Mouse (Mus musculus) myocyte (in vitro differentiated cells): ENCODE results near the gene Tiprl.

Experiments
- E2F4 ChIP-seq: IDR thresholded peaks from one replicate; pipeline ENCODE4 v1.6.1; 2011; ENCODE audit warnings: mild to moderate bottlenecking, control low read depth, moderate library complexity; ENCODE audit not compliant: insufficient read depth
- MAX ChIP-seq: IDR thresholded peaks from one replicate; pipeline ENCODE4 v1.6.1; 2011; ENCODE audit warnings: low read depth, mild to moderate bottlenecking, control low read depth
- MYOD1 ChIP-seq, 3 experiments: IDR thresholded peaks; one replicate each; pipeline ENCODE4 v1.6.1; 2011; ENCODE audit warnings: control low read depth in 2 of 3, low read depth in 2 of 3, mild to moderate bottlenecking in 2 of 3, moderate library complexity in 1 of 3; ENCODE audit not compliant: insufficient read length in 2 of 3, control insufficient read depth in 1 of 3
- MYOG ChIP-seq, 3 experiments: IDR thresholded peaks; one replicate each; pipeline ENCODE4 v1.6.1; 2011; ENCODE audit warnings: control low read depth in 2 of 3, low read depth in 2 of 3, mild to moderate bottlenecking in 2 of 3; ENCODE audit not compliant: insufficient read length in 2 of 3, control insufficient read depth in 1 of 3, insufficient read depth in 1 of 3
- POLR2A ChIP-seq: IDR thresholded peaks from one replicate; pipeline ENCODE4 v1.6.1; 2011; ENCODE audit warnings: low read depth, mild to moderate bottlenecking, control low read depth, moderate library complexity; ENCODE audit not compliant: insufficient read length
- POLR2AphosphoS2 ChIP-seq: IDR thresholded peaks from one replicate; pipeline ENCODE4 v1.6.1; 2011; ENCODE audit warnings: low read depth, control low read depth; ENCODE audit not compliant: insufficient read length
- REST ChIP-seq: IDR thresholded peaks from one replicate; pipeline ENCODE4 v1.6.1; 2011; ENCODE audit warnings: mild to moderate bottlenecking, control low read depth, moderate library complexity; ENCODE audit not compliant: insufficient read depth, insufficient read length
- SRF ChIP-seq: IDR thresholded peaks from one replicate; pipeline ENCODE4 v1.6.1; 2011; ENCODE audit warnings: low read depth; ENCODE audit not compliant: control insufficient read depth, insufficient read length
- TCF12 ChIP-seq: IDR thresholded peaks from one replicate; pipeline ENCODE4 v1.6.1; 2011; ENCODE audit warnings: mild to moderate bottlenecking, control low read depth; ENCODE audit not compliant: poor library complexity, insufficient read depth, severe bottlenecking
- USF1 ChIP-seq: IDR thresholded peaks from one replicate; pipeline ENCODE4 v1.6.1; 2011; ENCODE audit warnings: low read depth, mild to moderate bottlenecking, control low read depth, moderate library complexity

DNA sequence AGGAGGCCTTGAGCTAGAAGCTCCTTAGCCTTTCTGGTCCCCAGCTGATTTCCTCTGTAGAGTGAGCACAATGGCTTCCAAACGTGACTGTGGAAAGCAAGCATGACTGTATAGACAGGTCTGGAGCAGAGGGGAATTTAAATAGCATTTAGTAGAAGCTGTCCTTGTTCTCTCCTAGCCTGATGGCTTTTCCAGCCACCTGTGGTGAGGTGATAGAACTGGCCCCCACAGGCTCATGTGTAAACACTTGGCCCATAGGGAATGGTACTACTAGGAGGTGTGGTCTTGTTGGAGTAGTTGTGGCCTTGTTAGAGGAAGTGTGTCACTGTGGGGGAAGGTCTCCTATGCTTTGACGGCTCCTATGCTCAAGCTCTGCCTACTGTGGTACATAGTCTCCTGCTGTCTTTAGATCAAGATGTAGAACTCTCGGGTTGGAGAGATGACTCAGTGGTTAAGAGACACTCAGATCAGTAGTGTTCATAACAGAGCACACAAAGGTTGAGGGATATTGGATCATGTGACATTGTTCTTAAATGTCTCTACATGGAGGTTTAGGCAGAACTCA, 41.3 kb downstream of the Tiprl start:
- TF ChIP-seq POLR2A (no peak), REST (no peak), SRF (no peak), MYOG (IDR thresholded peaks at IDR 0.05; ENCODE audit: control insufficient read depth in 1 of 3, insufficient read depth in 1 of 3, insufficient read length in 2 of 3, low read depth in 2 of 3) (no peak), E2F4 (no peak), MAX (no peak), TCF12 (no peak), POLR2AphosphoS2 (no peak), MYOD1 (IDR thresholded peaks at IDR 0.05; ENCODE audit: control insufficient read depth in 1 of 3, insufficient read length in 2 of 3, low read depth in 2 of 3) (no peak), USF1 (no peak)
